Mouse (Mus musculus) ES-Bruce4 (cell line): ENCODE data around the gene AI413582. TPM values are rescaled to one million over a fixed set of nuclear protein-coding genes. Genes with fewer than 3 reads are reported as not detected.
A peak's percentile ranks its signal among the peaks of the same experiment; 100 is the strongest.

ENCODE experiments used
- H3K27ac ChIP-seq: 2 replicates; pipeline ENCODE4 v1.5.1; 2012; ENCODE audit warnings: low read length, inconsistent platforms; ENCODE audit not compliant: insufficient read depth
- H3K27me3 ChIP-seq: 2 replicates; pipeline ENCODE4 v1.6.1; 2012; ENCODE audit warnings: mild to moderate bottlenecking, low read length, inconsistent platforms; ENCODE audit not compliant: control insufficient read depth, poor library complexity, insufficient read depth, severe bottlenecking
- H3K36me3 ChIP-seq: 2 replicates; pipeline ENCODE4 v1.6.1; 2012; ENCODE audit warnings: inconsistent platforms, mild to moderate bottlenecking, low read length, moderate library complexity; ENCODE audit not compliant: control insufficient read depth, poor library complexity, insufficient read depth, severe bottlenecking
- H3K4me1 ChIP-seq: one replicate; pipeline ENCODE4 v1.8.1; 2011; ENCODE audit warnings: low read length; ENCODE audit not compliant: control insufficient read depth, insufficient read depth
- H3K4me3 ChIP-seq: 2 replicates; pipeline ENCODE4 v1.5.1; 2011; ENCODE audit warnings: low read depth, mild to moderate bottlenecking, low read length
- H3K9ac ChIP-seq: 2 replicates; pipeline ENCODE4 v1.6.1; 2012; ENCODE audit warnings: low read depth, mild to moderate bottlenecking, inconsistent platforms; ENCODE audit not compliant: poor library complexity, severe bottlenecking
- H3K9me3 ChIP-seq: replicated peaks from 2 replicates; pipeline ENCODE4 v1.6.1; 2012; ENCODE audit warnings: mild to moderate bottlenecking, low read length, inconsistent platforms; ENCODE audit not compliant: control insufficient read depth, poor library complexity, insufficient read depth, severe bottlenecking
- CTCF ChIP-seq: IDR thresholded peaks from one replicate; pipeline ENCODE4 v1.8.1; 2011; ENCODE audit warnings: low read depth, low read length
- EP300 ChIP-seq: IDR thresholded peaks from 2 replicates; pipeline ENCODE4 v1.6.1; 2011; ENCODE audit warnings: low read depth, low read length; ENCODE audit not compliant: insufficient read depth
- POLR2A ChIP-seq: IDR thresholded peaks from one replicate; pipeline ENCODE4 v1.8.1; 2011; ENCODE audit warnings: low read length; ENCODE audit not compliant: insufficient read depth
- polyA plus RNA-seq: library from polyadenylated mRNA; stranded (reverse); fragments of >200 nt; gene quantifications from 2 replicates; pipeline ENCODE4 v1.2.4, GENCODE M21; 2011; ENCODE audit warnings: low read depth; ENCODE audit not compliant: missing spikeins, insufficient read depth, insufficient read length

AI413582 gene
- polyA plus RNA-seq, 1 experiment: 14.4 TPM

- TF ChIP-seq CTCF (no peak), EP300 (no peak), POLR2A (no peak)
- no peaks in the 10 kb centered on the region for H3K9me3 ChIP-seq
- no peak overlapping the region for H3K9ac ChIP-seq
- H3K4me1 ChIP-seq: peaks cover under 1% of the 10 kb centered on the region
- no peaks in the 10 kb centered on the region for H3K36me3 ChIP-seq
- no peaks in the 10 kb centered on the region for H3K27me3 ChIP-seq
- no peak overlapping the region for H3K4me3 ChIP-seq
- H3K27ac ChIP-seq: no peak overlapping the region
Measured at GRCm38 (mm10) chr17:27546574-27547085, 18.9 kb downstream of the AI413582 start.

DNA sequence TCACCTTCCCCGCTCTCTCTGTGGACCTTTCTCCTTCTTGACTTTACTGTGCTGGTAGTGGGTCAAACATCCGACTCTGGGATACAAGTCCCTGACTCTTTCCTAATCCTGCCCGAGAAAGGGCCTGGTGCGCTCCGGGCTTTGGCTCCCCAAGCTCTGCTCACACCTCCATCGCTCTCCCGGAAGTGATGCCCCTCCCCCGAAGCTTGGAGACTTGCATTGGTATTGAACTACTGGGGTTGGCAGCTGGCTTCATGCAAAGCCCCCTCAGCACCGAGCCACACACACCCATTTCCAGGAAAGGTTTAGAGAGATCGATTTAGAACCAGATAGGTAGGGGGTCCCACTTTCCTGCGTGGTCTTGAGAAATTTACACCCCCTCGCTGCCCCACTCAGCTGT, 19.6 kb downstream of the AI413582 start:
- Histone ChIP-seq H3K36me3 (no peaks in the 10 kb centered on the region), H3K27ac (no peak overlapping the region), H3K9ac (no peak overlapping the region), H3K9me3 (no peaks in the 10 kb centered on the region), H3K4me1 (no peaks in the 10 kb centered on the region), H3K27me3 (no peaks in the 10 kb centered on the region), H3K4me3 (no peak overlapping the region)
- no peak for TF ChIP-seq EP300
- no peak for TF ChIP-seq POLR2A
- no peak for TF ChIP-seq CTCF

GRCm38 (mm10) chr17:27544551-27544950, 21.0 kb downstream of the AI413582 start:
- Histone ChIP-seq H3K4me1 (no peaks in the 10 kb centered on the region), H3K36me3 (no peaks in the 10 kb centered on the region), H3K9me3 (no peaks in the 10 kb centered on the region), H3K27ac (no peak overlapping the region), H3K27me3 (no peaks in the 10 kb centered on the region), H3K9ac (no peak overlapping the region), H3K4me3 (no peak overlapping the region)
- no peak for TF ChIP-seq CTCF

DNA sequence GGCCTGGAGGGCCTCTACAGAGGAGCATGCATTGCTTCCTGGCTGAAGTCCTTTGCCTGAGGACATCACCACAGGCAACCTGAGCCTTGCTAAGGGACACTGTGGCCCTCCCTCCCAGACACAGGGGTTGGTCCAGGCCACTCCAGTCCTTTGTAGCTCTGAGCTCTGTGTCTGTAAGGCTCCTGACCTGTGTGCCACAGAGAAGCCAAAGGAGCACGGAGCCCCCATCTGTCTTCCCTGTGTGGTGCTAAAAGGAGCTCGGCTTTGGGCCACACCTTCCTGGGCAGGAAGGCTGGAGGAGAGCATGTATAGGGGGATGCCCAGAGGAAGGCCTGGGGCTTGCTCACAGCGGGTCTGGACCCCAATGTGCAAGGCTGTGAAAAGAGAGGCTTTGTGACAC, 23.6 kb downstream of the AI413582 start:
- no peaks in the 10 kb centered on the region for H3K27me3 ChIP-seq
- H3K4me3 ChIP-seq: no peak overlapping the region
- H3K27ac ChIP-seq: no peak overlapping the region
- TF ChIP-seq POLR2A (no peak), CTCF (no peak)
- no peaks in the 10 kb centered on the region for H3K36me3 ChIP-seq
- no peaks in the 10 kb centered on the region for H3K4me1 ChIP-seq
- H3K9ac ChIP-seq: no peak overlapping the region
- no peaks in the 10 kb centered on the region for H3K9me3 ChIP-seq

GRCm38 (mm10) chr17:27541261-27541660, 24.3 kb downstream of the AI413582 start:
- Histone ChIP-seq H3K9me3 (no peaks in the 10 kb centered on the region), H3K27ac (no peak overlapping the region), H3K9ac (no peak overlapping the region), H3K4me1 (no peaks in the 10 kb centered on the region), H3K36me3 (no peaks in the 10 kb centered on the region), H3K27me3 (no peaks in the 10 kb centered on the region), H3K4me3 (peak overlapping the region; percentile 2; the same call in 1 of the 2 replicates)
- TF ChIP-seq POLR2A (no peak), CTCF (no peak), EP300 (no peak)

DNA sequence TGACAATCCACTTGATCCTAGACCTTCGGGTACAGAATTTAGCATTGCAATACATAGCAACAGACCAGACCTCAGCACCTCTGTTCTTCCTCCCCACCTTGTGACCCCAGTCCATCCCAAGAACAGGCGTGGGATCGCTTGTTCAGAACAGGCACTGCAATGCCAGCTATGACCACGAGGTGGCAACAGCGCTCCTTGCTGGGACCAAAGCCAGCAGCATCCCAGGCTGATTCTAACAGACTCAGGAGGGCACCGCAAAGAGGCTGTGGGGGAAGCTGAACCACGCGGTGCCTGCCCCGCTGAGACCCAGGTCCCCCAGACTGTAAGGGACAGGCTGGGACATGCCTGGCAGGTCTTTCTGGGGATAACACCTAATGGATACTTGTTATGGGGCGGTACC, 30.8 kb downstream of the AI413582 start:
- Histone ChIP-seq H3K4me1 (no peaks in the 10 kb centered on the region), H3K9me3 (no peaks in the 10 kb centered on the region), H3K9ac (no peak overlapping the region), H3K27ac (no peak overlapping the region), H3K27me3 (no peaks in the 10 kb centered on the region), H3K36me3 (no peaks in the 10 kb centered on the region), H3K4me3 (no peak overlapping the region)
- TF ChIP-seq POLR2A (no peak), EP300 (0 out of 2 replicates have a peak, but pooled peaks have one; percentile 39), CTCF (peak; percentile 99)
